Mouse (Mus musculus) frontal cortex, postnatal 14 days (tissue): ENCODE measurements around the gene Amigo2.
"Not testable (repeated sequence)": the region's sequence is repeated elsewhere in the genome, so short reads cannot be mapped to it uniquely, and the experiment has no call there.

Experiments used
- DNase-seq, 2 experiments: peaks; one replicate each; pipeline ENCODE4 v3.0.0; 2022; ENCODE audit warnings: low spot score in 2 of 2

Gene Amigo2

DNA sequence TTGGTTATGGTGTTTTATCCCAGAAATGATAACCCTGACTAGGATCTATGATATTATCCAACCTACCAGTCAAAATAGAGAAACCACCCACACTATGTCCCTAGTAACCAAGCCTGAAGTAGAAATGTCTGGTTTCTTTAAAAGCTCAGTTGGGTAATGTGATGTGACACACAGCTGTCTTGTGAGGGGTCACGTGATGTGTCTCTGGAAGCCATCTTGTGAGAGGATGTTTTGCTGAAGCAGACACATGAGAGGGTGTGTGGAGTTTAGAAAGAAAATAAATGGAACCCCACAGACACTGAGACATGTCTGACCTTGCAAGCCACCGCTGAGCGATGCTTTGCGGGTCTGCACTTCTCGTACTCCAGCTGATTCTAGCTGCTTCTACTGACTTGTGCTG lies 30.2 kb downstream of the Amigo2 start:
- no peak for DNase-seq

DNA sequence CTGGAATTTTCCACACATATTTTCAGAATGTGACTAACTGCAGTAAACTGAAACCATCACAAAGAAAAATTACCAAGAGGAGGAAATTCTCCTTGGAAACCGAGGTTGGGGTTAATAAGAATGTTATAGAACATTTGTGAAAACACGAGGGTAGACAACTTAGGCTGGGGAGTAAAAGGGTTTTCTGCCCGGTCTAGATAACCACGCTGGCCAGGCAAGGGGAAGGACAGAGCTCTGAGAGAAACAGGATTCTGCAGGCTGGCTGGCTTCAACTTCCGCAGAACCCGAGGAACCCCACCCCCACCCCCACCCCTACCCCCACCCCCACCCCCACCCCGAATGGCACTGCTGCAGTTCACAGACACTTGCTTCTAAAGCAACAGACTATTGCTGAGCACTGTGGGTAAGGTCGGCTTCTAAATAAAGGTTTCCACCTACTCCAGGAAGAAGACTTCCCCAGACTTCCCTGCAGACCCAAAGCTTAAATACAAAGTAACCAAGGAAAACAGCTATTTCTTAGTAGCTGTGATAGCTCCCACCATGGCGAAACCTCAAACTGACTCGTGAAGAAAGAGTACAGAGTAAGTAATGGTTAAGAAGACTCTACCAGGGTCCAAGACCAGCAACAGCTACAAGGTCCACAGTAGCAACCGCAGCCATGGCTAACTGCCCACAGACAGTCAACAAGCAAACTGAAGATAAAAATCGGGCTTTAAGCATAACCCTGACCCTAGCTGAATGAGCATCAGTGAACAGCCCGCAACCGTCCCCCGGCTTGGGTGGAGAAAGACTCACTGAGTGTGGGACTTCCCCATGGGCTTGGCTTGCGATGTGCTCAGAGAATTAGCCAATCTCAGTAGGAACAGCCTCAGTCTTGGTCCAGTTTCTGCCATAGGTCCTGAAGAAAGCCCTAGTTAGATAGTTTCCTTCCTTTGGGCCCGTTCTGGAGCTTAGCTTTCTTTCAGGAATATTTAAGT lies 34.3 kb downstream of the Amigo2 start:
- no peak for DNase-seq

GRCm38 (mm10) chr15:97209754-97210153 lies 37.3 kb downstream of the Amigo2 start:
- not testable (repeated sequence) for DNase-seq

- no peak for DNase-seq
These were observed 40.6 kb downstream of the Amigo2 start for GRCm38 (mm10) chr15:97206506-97206905.

GRCm38 (mm10) chr15:97205776-97206175 lies 41.3 kb downstream of the Amigo2 start:
- DNase-seq, result no peak

DNA sequence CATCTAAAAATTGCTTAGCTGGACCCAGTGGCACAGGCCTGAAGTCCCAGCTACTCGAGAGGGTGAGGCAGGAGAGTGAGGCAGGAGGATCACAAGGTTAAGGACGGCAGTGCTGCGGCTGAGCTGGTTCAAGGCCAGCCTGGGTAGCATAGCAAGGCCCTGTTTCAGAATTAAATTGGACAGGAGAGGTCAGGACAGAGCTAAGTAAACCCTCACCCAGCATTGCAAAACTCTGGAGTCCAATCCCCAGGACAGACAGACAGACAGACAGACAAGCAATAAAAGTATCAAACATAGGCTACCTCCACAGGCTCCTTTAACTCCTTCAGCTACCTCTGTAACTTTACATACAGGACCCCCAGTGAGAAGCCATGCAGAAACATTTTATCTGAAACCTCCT lies 42.2 kb downstream of the Amigo2 start:
- DNase-seq, result no peak

GRCm38 (mm10) chr15:97196644-97197043 lies 50.4 kb downstream of the Amigo2 start:
- no peak for DNase-seq

DNA sequence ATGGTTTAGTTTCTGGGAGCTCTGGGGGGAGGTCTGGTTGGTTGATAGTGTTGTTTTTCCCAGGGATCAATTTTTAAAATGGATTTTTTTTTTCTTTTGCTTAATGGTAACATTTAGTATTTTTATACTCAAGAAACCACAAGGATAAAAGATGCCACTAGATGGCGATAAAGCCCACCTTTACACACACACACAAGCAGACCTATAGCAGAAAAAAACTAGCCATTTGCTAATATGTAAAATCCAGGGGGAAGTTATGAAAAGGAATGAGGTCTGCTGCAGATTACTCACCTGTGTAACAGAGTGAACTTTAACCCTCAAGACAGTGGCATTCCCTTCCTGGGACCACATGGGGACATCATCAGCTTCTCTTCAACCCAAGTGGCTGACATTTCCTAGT lies 51.5 kb downstream of the Amigo2 start:
- no peak for DNase-seq
